Mouse (Mus musculus) megakaryocyte, embryonic 14.5 days (primary cell): ENCODE measurements around the gene Asl. TPM values are rescaled to one million over a fixed set of nuclear protein-coding genes. Genes with fewer than 3 reads are reported as not detected.

Experiments
- H3K27me3 ChIP-seq: replicated peaks from 2 replicates; pipeline ENCODE3; 2012; ENCODE audit warnings: inconsistent platforms
- H3K36me3 ChIP-seq: replicated peaks from 2 replicates; pipeline ENCODE3; 2012; ENCODE audit warnings: low read length, inconsistent platforms, mixed read lengths
- H3K4me1 ChIP-seq: 2 replicates; pipeline ENCODE4 v1.6.1; 2012; ENCODE audit warnings: inconsistent platforms
- H3K4me3 ChIP-seq: replicated peaks from 2 replicates; pipeline ENCODE3; 2012; ENCODE audit warnings: moderate library complexity, mild to moderate bottlenecking, inconsistent platforms
- H3K9me3 ChIP-seq: 2 replicates; pipeline ENCODE4 v1.6.1; 2012; ENCODE audit warnings: inconsistent platforms
- FLI1 ChIP-seq: IDR thresholded peaks from 2 replicates; pipeline ENCODE4 v1.6.1; 2012; ENCODE audit warnings: low read length, inconsistent platforms, mixed read lengths
- GATA1 ChIP-seq: IDR thresholded peaks from 3 replicates; pipeline ENCODE4 v1.6.1; 2012; ENCODE audit warnings: mixed read lengths, low read length, inconsistent platforms, borderline replicate concordance
- polyA plus RNA-seq: library from polyadenylated mRNA; stranded (reverse); fragments of >175 nt; gene quantifications from 2 replicates; pipeline ENCODE4 v1.2.3, GENCODE M21; 2012; ENCODE audit warnings: low replicate concordance; ENCODE audit not compliant: insufficient read depth

Asl gene
- polyA plus RNA-seq, 1 experiment: 48.0 TPM

DNA sequence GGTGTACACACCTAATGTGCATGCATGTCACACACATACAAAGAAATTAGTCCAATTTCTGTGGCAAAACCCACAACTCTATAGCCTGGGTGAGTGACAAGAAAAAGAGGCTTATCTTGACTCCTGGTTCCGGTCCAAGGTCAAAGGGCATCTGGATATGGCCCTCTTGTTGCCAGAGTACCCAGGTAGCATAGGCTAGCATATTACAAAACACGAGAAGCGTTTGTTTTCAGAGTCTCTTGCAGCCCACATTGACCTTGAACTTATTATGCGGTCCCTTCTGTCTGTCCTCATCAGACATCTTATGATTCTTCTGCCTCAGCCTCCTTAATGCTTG is 31.2 kb upstream of the Asl start:
- TF ChIP-seq GATA1 (no peak), FLI1 (no peak)
- no peak overlapping the region for H3K4me3 ChIP-seq
- H3K4me1 ChIP-seq: peaks cover 14% of the 10 kb centered on the region
- H3K36me3 ChIP-seq: peaks cover 63% of the 10 kb centered on the region
- H3K9me3 ChIP-seq: no peaks in the 10 kb centered on the region
- no peaks in the 10 kb centered on the region for H3K27me3 ChIP-seq

DNA sequence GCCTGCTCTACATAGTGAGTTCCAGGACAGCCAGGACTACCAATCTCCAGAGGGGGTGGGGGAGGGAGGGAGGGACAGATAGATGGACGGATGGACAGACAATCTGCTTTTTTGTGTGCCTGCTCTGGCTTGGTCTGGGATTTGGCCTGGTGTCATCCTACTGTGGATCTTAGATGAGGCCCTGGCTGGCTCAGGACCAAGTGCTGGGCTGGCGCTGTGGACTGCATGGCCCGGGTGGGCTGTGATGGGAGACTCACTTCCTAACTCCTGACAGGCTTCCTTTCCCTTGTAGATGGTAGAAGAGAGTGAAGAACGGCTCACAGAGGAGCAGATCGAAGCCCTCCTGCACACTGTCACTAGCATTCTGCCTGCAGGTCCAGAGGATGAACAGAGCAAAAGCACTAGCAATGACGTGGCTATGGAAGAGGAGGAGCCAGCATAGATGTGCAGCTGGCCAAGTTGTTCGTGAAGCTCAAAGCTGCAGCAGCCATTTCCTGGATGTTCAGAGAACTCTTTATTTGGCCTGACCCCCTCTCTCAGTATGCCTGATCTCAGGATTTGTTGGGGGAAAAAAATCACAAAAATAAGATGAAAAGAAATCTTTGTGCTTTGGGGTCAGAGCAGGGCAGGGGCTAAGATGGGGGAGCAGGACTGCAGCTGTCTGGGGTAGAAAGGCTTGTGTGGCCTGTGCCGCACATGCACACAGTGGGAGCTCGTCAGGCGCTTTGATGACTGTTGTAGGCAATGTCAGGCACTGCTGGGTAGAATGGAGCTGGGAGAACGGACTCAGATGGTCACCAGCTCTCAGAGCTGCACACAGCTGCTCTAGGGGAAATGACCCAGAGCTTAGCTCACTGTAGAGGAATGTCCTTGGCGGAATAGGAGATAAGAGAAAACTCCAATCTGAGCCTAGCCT is 30.6 kb upstream of the Asl start:
- no peaks in the 10 kb centered on the region for H3K27me3 ChIP-seq
- H3K9me3 ChIP-seq: no peaks in the 10 kb centered on the region
- H3K4me3 ChIP-seq: no peak overlapping the region
- TF ChIP-seq FLI1 (no peak), GATA1 (no peak)
- peaks cover 69% of the 10 kb centered on the region for H3K36me3 ChIP-seq
- H3K4me1 ChIP-seq: peaks cover 14% of the 10 kb centered on the region

DNA sequence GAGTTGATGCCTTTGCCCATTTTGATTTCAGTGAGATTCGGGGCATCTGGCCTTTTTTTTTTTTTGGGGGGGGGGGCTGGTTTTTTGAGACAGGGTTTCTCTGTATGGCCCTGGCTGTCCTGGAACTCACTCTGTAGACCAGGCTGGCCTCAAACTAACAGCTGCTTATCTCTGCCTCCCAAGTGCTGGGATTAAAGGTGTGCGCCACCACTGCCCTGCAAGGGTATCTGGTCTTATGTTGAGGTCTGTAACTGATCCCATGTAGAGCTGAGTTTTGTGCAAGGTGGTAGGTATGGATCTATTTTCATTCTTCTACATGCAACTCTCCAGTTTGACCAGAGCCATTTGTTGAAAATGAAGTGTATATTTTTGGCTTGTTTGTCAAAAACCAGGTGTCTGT is 27.3 kb upstream of the Asl start:
- H3K9me3 ChIP-seq: no peaks in the 10 kb centered on the region
- no peak overlapping the region for H3K4me3 ChIP-seq
- H3K27me3 ChIP-seq: no peaks in the 10 kb centered on the region
- H3K36me3 ChIP-seq: peaks cover 83% of the 10 kb centered on the region
- peaks cover 6% of the 10 kb centered on the region; the same call in 1 of the 2 replicates for H3K4me1 ChIP-seq
- no peak for TF ChIP-seq GATA1
- TF ChIP-seq FLI1: no peak

DNA sequence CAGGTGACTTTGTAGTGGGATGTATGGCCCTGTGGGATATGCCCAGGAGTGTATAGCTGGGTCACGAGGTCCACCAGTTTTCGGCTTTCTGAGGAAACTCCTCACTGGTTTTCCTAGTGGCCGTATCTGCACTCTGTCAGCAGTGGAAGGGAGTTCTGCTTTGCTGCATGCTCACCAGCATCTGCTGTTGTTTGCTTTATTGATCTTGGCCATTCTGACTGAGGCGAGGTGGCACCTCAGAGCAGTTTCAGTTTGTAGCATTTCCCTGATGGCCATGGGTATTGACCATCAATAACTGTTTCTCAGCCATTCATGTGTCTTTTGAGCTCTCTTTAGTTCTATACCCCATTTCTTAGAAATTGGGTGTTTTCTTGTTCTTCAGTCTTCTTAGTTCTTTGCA is 26.6 kb upstream of the Asl start:
- TF ChIP-seq FLI1 (no peak), GATA1 (no peak)
- peaks cover 86% of the 10 kb centered on the region for H3K36me3 ChIP-seq
- H3K27me3 ChIP-seq: no peaks in the 10 kb centered on the region
- H3K4me3 ChIP-seq: no peak overlapping the region
- peaks cover 6% of the 10 kb centered on the region; the same call in 1 of the 2 replicates for H3K4me1 ChIP-seq
- no peaks in the 10 kb centered on the region for H3K9me3 ChIP-seq

DNA sequence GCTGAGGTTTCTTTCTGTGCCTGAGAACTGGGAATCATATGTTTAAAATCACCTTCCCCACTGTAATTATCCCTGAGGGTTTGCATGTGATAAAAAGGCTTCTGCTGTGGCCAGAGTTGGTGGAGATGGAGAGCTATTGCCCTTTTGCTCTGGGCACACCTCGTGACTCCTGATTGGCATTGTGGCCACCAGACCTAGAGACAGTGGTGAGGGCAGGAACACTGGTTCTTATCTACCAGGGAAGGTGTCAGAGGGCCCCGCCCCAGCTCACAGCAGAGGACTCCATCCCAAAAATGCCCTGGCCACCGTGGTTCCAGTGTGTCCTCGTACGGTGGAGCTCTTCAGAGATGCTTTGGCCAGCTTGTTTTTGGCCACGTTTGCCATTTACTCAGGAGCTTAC is 23.9 kb upstream of the Asl start:
- H3K4me1 ChIP-seq: peaks cover 6% of the 10 kb centered on the region; the same call in 1 of the 2 replicates
- no peaks in the 10 kb centered on the region for H3K27me3 ChIP-seq
- no peak for TF ChIP-seq FLI1
- no peak for TF ChIP-seq GATA1
- H3K36me3 ChIP-seq: peaks cover 83% of the 10 kb centered on the region
- no peak overlapping the region for H3K4me3 ChIP-seq
- H3K9me3 ChIP-seq: no peaks in the 10 kb centered on the region

DNA sequence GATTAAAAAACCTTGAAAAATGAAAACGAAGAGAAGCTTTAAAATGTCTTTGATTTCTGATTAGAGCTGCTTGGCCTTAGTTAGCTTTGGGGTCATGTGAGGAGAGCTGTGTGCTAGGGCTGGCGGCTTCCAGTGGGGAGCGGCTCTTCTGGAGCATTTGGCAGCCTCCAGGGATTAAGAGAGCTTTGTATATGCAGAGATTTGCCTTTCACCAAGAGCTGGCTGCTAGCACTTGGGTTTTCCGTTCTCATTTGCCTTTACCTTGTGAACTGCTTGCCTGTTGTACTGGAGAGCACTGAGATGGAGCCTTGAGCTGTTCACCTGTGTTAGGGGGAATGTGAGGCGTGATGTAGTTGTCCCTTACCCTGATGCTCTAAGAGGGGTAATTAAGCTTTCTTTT is 23.5 kb upstream of the Asl start:
- Histone ChIP-seq H3K36me3 (peaks cover 82% of the 10 kb centered on the region), H3K9me3 (no peaks in the 10 kb centered on the region), H3K4me3 (no peak overlapping the region), H3K4me1 (peaks cover 6% of the 10 kb centered on the region; the same call in 1 of the 2 replicates), H3K27me3 (no peaks in the 10 kb centered on the region)
- TF ChIP-seq GATA1 (no peak), FLI1 (no peak)

DNA sequence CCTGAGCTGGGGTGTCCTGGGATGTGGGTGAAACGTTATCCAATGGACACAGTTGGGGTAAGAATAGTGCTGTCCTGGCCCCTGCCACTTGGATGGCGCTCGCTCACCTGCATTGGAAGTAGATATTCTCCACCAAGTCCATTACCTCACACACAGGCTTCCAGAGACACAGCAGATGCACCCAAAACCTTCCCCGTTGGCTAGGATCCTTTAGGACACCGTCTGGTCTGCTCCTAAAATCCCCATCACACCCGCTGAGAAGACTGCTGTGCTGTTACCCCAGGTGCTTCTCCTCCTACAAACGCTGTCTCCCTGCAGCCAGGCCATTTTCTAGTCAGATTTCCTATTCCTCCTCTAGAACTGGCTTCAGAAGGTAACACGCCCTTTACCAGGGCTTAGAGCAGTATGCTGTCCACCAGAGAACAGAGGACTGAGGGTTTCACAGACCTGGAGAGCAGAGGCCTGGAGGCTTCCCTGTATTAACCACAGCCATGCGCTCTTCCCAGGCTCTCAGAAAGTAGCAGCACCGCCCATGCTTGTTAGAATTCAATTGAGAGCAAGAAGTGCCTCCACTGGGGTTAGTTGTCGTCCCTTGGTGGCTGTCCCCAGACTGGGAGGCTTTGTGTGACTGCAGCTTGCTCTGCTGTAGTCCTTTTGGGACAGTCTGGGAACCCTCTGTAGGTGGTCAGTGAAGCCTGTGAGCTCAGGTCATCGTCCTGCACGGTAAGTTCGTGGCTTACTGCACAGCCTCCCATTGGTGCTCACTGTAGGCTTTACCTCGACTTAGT is 22.2 kb upstream of the Asl start:
- Histone ChIP-seq H3K9me3 (no peaks in the 10 kb centered on the region; the same call in 1 of the 2 replicates), H3K4me3 (no peak overlapping the region), H3K4me1 (peaks cover 6% of the 10 kb centered on the region; the same call in 1 of the 2 replicates), H3K27me3 (no peaks in the 10 kb centered on the region), H3K36me3 (peaks cover 90% of the 10 kb centered on the region)
- TF ChIP-seq FLI1: no peak
- TF ChIP-seq GATA1: no peak

DNA sequence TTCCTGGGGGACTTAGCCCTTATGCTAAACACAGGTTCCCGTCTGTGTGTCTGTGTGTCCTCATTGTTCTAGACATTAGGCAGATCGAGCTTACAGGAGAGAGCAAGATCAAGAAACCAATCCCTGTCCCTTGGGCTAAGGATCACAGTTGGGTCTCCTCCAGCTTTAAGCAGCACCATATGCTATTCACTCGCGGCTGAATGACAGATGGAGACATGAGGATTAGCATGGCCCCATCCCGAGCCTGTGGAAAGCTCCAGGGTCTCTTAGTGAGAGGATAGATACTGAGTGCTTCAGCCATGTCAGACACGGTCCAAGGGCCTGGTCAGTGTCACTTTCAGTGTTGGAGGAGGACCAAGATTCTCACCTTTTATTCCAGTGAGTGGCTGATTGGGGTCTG is 21.4 kb upstream of the Asl start:
- H3K4me3 ChIP-seq: no peak overlapping the region
- peaks cover 4% of the 10 kb centered on the region; the same call in 1 of the 2 replicates for H3K4me1 ChIP-seq
- peaks cover 91% of the 10 kb centered on the region for H3K36me3 ChIP-seq
- TF ChIP-seq FLI1 (no peak), GATA1 (no peak)
- H3K27me3 ChIP-seq: no peaks in the 10 kb centered on the region
- H3K9me3 ChIP-seq: no peaks in the 10 kb centered on the region; the same call in 1 of the 2 replicates

DNA sequence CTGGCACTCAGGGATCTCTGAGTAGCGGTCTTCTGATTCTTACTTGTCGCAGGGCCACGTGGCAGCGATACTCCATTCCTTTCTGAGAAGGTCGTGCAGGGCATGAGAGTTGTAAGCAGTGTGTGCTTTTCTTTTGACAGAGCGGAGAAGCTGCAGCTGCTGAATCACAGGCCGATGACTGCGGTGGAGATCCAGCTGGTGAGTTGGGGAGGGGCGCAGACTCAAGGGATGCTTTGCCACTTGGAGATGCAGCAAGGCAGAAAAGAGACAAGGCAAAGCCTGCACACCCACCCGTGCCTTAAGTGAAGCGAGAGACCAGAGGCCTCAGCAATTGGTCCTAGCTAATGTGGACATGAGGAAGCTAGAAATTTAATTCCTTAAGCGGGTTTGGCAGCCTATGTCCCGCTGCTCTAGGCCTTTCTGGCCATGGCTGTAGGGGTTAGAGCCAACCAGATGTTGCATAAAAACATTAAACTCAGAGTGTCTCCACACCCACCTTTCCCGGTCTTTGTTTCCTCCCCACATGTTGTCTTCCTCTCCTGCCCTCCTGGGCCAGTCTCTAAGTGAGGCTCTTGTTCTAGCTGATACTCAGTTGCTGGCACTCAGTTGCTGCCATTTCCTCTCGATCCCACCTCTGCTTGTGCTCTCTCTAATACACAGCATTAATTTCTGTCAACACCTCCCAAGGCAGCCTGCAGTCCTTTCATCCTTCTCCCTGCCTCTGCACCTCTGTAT is 19.9 kb upstream of the Asl start:
- no peak overlapping the region for H3K4me3 ChIP-seq
- no peak for TF ChIP-seq FLI1
- no peak for TF ChIP-seq GATA1
- H3K9me3 ChIP-seq: no peaks in the 10 kb centered on the region; the same call in 1 of the 2 replicates
- H3K36me3 ChIP-seq: peaks cover 92% of the 10 kb centered on the region
- no peaks in the 10 kb centered on the region for H3K27me3 ChIP-seq
- H3K4me1 ChIP-seq: peaks cover 3% of the 10 kb centered on the region; the same call in 1 of the 2 replicates
